ENCODE assay signal across 23 mouse cellular contexts in the genomic region with DNA sequence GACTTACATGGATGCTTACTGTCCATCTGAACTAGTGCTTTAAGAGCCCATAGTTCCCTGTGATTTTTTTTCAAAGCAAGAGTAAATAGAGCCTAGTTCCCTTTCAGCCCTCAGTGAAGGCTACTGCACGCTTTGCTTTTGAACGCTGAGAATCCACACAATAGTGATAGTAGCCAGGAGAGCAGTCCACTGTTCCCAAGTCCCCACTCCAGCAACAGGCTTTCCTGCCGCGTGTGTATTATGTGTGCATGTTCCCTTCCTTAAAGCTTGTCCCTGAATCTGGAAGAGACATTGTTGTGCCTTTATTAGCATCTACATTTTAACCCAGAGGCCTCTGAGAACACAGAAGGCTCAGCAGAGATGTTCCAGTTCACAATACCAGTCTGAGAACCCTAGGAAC.
DNase-seq lines count a peak whose midpoint lies in the region; ATAC-seq lines count a peak whose summit lies in the region.
"Had no signal": no experiment of that assay in that cellular context is flagged by ENCODE, and none has a peak within 500 bp of the region (broad histone marks: within the 10 kb centered on the region; RNA-seq: fewer than 3 reads in every experiment).

No protein-coding gene starts in this region.

- H3K9ac ChIP-seq in forebrain, embryonic 12.5 days, result no peak overlapping the region
- no peak overlapping the region for H3K9ac ChIP-seq in forebrain, embryonic 13.5 days
- H3K9ac ChIP-seq in midbrain, embryonic 13.5 days (replicated peaks), result no peak overlapping the region
- H3K9ac ChIP-seq: heart, embryonic 13.5 days; hindbrain, embryonic 14.5 days had no signal

- peaks cover 47% of the 10 kb centered on the region for H3K4me1 ChIP-seq in forebrain, embryonic 12.5 days
- H3K4me1 ChIP-seq in forebrain, embryonic 13.5 days, result peaks cover 41% of the 10 kb centered on the region
- peaks cover 27% of the 10 kb centered on the region for H3K4me1 ChIP-seq in heart, embryonic 10.5 days
- H3K4me1 ChIP-seq in midbrain, embryonic 10.5 days, result peaks cover 49% of the 10 kb centered on the region
- peaks cover 42% of the 10 kb centered on the region for H3K4me1 ChIP-seq in midbrain, embryonic 13.5 days (replicated peaks)
- H3K4me1 ChIP-seq in limb, embryonic 10.5 days, result peaks cover 29% of the 10 kb centered on the region

- H3K4me3 ChIP-seq in forebrain, embryonic 12.5 days (replicated peaks), result no peak overlapping the region
- H3K4me3 ChIP-seq in forebrain, embryonic 13.5 days, result no peak overlapping the region
- no peak overlapping the region for H3K4me3 ChIP-seq in heart, embryonic 10.5 days
- no peak overlapping the region for H3K4me3 ChIP-seq in midbrain, embryonic 10.5 days
- no peak overlapping the region for H3K4me3 ChIP-seq in midbrain, embryonic 13.5 days (replicated peaks)
- no peak overlapping the region for H3K4me3 ChIP-seq in limb, embryonic 10.5 days
- H3K4me3 ChIP-seq: heart, embryonic 13.5 days had no signal

- DNase-seq in heart, embryonic 10.5 days (ENCODE audit: low spot score), result peak; percentile 24
- DNase-seq in heart, adult 8-10 months (ENCODE audit: low spot score), result no peak
- DNase-seq in midbrain, embryonic 10.5 days (ENCODE audit: low spot score), result no peak
- peak; percentile 24 for DNase-seq in limb, embryonic 10.5 days (ENCODE audit: low spot score)
- DNase-seq: adrenal gland, postnatal 10 days; adrenal gland, postnatal 36 days; B cell, adult 2 months; cerebellum, adult 18-20 months; cerebellum, adult 9-10 months; cerebellum, postnatal 14 days; gastrocnemius, postnatal 10 days; gastrocnemius, postnatal 36 days; kidney, adult 11 months had no signal

- no peak overlapping the region for H3K4me2 ChIP-seq in forebrain, embryonic 12.5 days
- H3K4me2 ChIP-seq in forebrain, embryonic 13.5 days, result no peak overlapping the region
- H3K4me2 ChIP-seq in midbrain, embryonic 13.5 days (replicated peaks), result no peak overlapping the region
- H3K4me2 ChIP-seq: heart, embryonic 13.5 days had no signal

- H3K36me3 ChIP-seq in forebrain, embryonic 12.5 days (replicated peaks), result no peaks in the 10 kb centered on the region
- H3K36me3 ChIP-seq in forebrain, embryonic 13.5 days (ENCODE audit: poor library complexity, severe bottlenecking), result no peaks in the 10 kb centered on the region
- no peaks in the 10 kb centered on the region for H3K36me3 ChIP-seq in heart, embryonic 10.5 days
- no peaks in the 10 kb centered on the region for H3K36me3 ChIP-seq in midbrain, embryonic 10.5 days
- no peaks in the 10 kb centered on the region for H3K36me3 ChIP-seq in midbrain, embryonic 13.5 days
- no peaks in the 10 kb centered on the region for H3K36me3 ChIP-seq in limb, embryonic 10.5 days
- H3K36me3 ChIP-seq: G1E; heart, embryonic 13.5 days had no signal

- H3K27me3 ChIP-seq in forebrain, embryonic 12.5 days, result peaks cover 16% of the 10 kb centered on the region; the same call in 1 of the 2 replicates
- H3K27me3 ChIP-seq in forebrain, embryonic 13.5 days, result no peaks in the 10 kb centered on the region
- H3K27me3 ChIP-seq in heart, embryonic 10.5 days (ENCODE audit: insufficient read depth, poor library complexity, severe bottlenecking), result peaks cover 16% of the 10 kb centered on the region; the same call in 1 of the 2 replicates
- H3K27me3 ChIP-seq in midbrain, embryonic 10.5 days (ENCODE audit: low read depth, poor library complexity, severe bottlenecking), result peaks cover 85% of the 10 kb centered on the region
- H3K27me3 ChIP-seq in midbrain, embryonic 13.5 days, result peaks cover 74% of the 10 kb centered on the region
- peaks cover 33% of the 10 kb centered on the region for H3K27me3 ChIP-seq in limb, embryonic 10.5 days (ENCODE audit: low read depth, poor library complexity, severe bottlenecking)
- H3K27me3 ChIP-seq: CH12.LX, Patski had no signal

- H3K27ac ChIP-seq in forebrain, embryonic 12.5 days, result peak overlapping the region; percentile 94; the same call in 1 of the 2 replicates
- H3K27ac ChIP-seq in forebrain, embryonic 13.5 days, result no peak overlapping the region
- H3K27ac ChIP-seq in heart, embryonic 10.5 days, result no peak overlapping the region
- H3K27ac ChIP-seq in midbrain, embryonic 10.5 days (replicated peaks), result peak overlapping the region; percentile 81; the same call in 1 of the 2 replicates
- H3K27ac ChIP-seq in midbrain, embryonic 13.5 days, result no peak overlapping the region
- no peak overlapping the region for H3K27ac ChIP-seq in limb, embryonic 10.5 days
- H3K27ac ChIP-seq: heart, embryonic 13.5 days; hindbrain, postnatal 0 days had no signal

- 37% methylated on average over 4 of the region's 4 CpGs for WGBS in forebrain, embryonic 12.5 days
- WGBS in forebrain, embryonic 13.5 days, result 26% methylated on average over 4 of the region's 4 CpGs
- 77% methylated on average over 4 of the region's 4 CpGs for WGBS in heart, embryonic 10.5 days
- 50% methylated on average over 4 of the region's 4 CpGs for WGBS in midbrain, embryonic 10.5 days
- WGBS in midbrain, embryonic 13.5 days, result 37% methylated on average over 4 of the region's 4 CpGs
- 87% methylated on average over 4 of the region's 4 CpGs for WGBS in limb, embryonic 10.5 days

- ATAC-seq in forebrain, embryonic 12.5 days (ENCODE audit: low FRiP score), result no peak
- no peak for ATAC-seq in forebrain, embryonic 13.5 days
- ATAC-seq in midbrain, embryonic 13.5 days, result no peak
- ATAC-seq: hindbrain, postnatal 0 days; inflammation-experienced regulatory T-cells, adult 6 months; Patski had no signal

- H3K9me3 ChIP-seq in forebrain, embryonic 12.5 days, result no peaks in the 10 kb centered on the region
- H3K9me3 ChIP-seq in forebrain, embryonic 13.5 days (replicated peaks), result no peaks in the 10 kb centered on the region
- H3K9me3 ChIP-seq in heart, embryonic 10.5 days, result no peaks in the 10 kb centered on the region
- H3K9me3 ChIP-seq in midbrain, embryonic 10.5 days (replicated peaks), result no peaks in the 10 kb centered on the region
- H3K9me3 ChIP-seq in midbrain, embryonic 13.5 days, result no peaks in the 10 kb centered on the region
- H3K9me3 ChIP-seq in limb, embryonic 10.5 days (replicated peaks), result no peaks in the 10 kb centered on the region
- H3K9me3 ChIP-seq: G1E; heart, embryonic 13.5 days had no signal

Comparison
In these comparisons a context has a peak if more than half of its experiments do, and no peak if none do; other contexts are left out.
1. H3K27ac ChIP-seq: peak in forebrain, embryonic 12.5 days (single experiment) and midbrain, embryonic 10.5 days (single experiment); none in forebrain, embryonic 13.5 days (single experiment), heart, embryonic 10.5 days (single experiment), midbrain, embryonic 13.5 days (single experiment) and limb, embryonic 10.5 days (single experiment).
2. DNase-seq: peak in heart, embryonic 10.5 days (single experiment) and limb, embryonic 10.5 days (single experiment); none in heart, adult 8-10 months (single experiment) and midbrain, embryonic 10.5 days (single experiment).